11 mouse cellular contexts compared by ENCODE assay signal in the genomic region with DNA sequence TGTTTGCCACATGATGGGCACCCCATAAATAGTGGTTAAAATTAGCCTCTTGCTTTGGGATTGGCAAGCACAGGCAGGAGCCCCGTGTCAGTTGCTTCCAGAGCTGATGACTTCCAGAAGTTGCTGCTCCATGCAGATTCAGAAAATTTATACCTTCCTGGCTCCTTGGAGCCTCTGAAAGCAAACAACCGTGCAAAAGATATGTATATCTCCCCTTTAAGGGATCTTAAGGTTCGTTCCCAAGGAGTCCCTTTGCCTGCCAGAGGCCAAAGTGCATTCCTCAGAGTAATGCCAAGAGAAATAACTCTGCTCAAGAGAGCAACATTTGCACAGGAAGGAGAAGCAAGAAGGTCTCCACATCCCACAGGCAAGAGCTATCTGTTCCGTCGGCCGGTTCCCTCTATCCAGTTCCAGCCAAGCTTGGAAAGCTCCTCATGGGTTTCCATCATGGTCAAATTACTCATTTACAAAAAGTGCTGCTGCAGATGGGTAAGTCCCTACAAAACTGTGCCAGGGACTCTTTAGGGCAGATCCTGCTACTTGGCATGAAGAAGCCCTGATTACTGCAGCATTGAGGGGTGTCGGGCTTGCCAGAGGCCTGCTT.
DNase-seq lines count a peak whose midpoint lies in the region; ATAC-seq and TF ChIP-seq lines count a peak whose summit lies in the region.
"Had no signal": no experiment of that assay in that cellular context is flagged by ENCODE, and none has a peak within 500 bp of the region (broad histone marks: within the 10 kb centered on the region; RNA-seq: fewer than 3 reads in every experiment).

No protein-coding gene starts in this region.

- ATAC-seq in heart, embryonic 13.5 days (ENCODE audit: extremely low read depth, insufficient number of reproducible peaks, low FRiP score, low TSS enrichment) = no peak
- ATAC-seq in limb, embryonic 13.5 days (ENCODE audit: low FRiP score, low read depth) = peak; percentile 55; the same call in 1 of the 2 replicates
- no peak for ATAC-seq in midbrain, embryonic 14.5 days (ENCODE audit: low FRiP score, low TSS enrichment)
- ATAC-seq: CD4-positive, CD25-positive, alpha-beta regulatory T cell, adult 4 months had no signal

- H3K9me3 ChIP-seq in heart, embryonic 13.5 days = no peaks in the 10 kb centered on the region
- no peaks in the 10 kb centered on the region for H3K9me3 ChIP-seq in limb, embryonic 13.5 days
- no peaks in the 10 kb centered on the region for H3K9me3 ChIP-seq in midbrain, embryonic 14.5 days (ENCODE audit: control insufficient read depth, low read length)

- TF ChIP-seq CTCF in embryonic fibroblast, embryonic 13.5 days (IDR thresholded peaks at IDR 0.05; ENCODE audit: borderline replicate concordance, insufficient read depth, low read length) = no peak

- H3K4me2 ChIP-seq in heart, embryonic 13.5 days = no peak overlapping the region
- H3K4me2 ChIP-seq in limb, embryonic 13.5 days (replicated peaks) = no peak overlapping the region
- H3K4me2 ChIP-seq in midbrain, embryonic 14.5 days (ENCODE audit: low read length) = no peak overlapping the region

- 48% methylated on average over 7 of the region's 7 CpGs for WGBS in heart, embryonic 13.5 days
- 50% methylated on average over 7 of the region's 7 CpGs for WGBS in limb, embryonic 13.5 days
- 88% methylated on average over 7 of the region's 7 CpGs for WGBS in midbrain, embryonic 14.5 days

- peaks cover 16% of the 10 kb centered on the region for H3K4me1 ChIP-seq in heart, embryonic 13.5 days
- H3K4me1 ChIP-seq in embryonic fibroblast, embryonic 13.5 days (ENCODE audit: control insufficient read depth, insufficient read depth, low read length) = no peaks in the 10 kb centered on the region
- peaks cover 18% of the 10 kb centered on the region for H3K4me1 ChIP-seq in limb, embryonic 13.5 days
- H3K4me1 ChIP-seq in midbrain, embryonic 14.5 days (ENCODE audit: control insufficient read depth, insufficient read depth, low read length) = no peaks in the 10 kb centered on the region

- intact Hi-C loops in heart, postnatal 14 days (cut with DNase I) = no loop called here

- no peaks in the 10 kb centered on the region for H3K27me3 ChIP-seq in heart, embryonic 13.5 days (replicated peaks)
- H3K27me3 ChIP-seq in limb, embryonic 13.5 days = no peaks in the 10 kb centered on the region
- no peaks in the 10 kb centered on the region for H3K27me3 ChIP-seq in midbrain, embryonic 14.5 days (ENCODE audit: control insufficient read depth, insufficient read depth, low read length)

- no peak for DNase-seq in heart, postnatal 4 days
- DNase-seq in heart, postnatal 14 days = peak; percentile 1 to 2
- no peak for DNase-seq in retina, postnatal 1 day
- no peak for DNase-seq in midbrain, embryonic 14.5 days
- DNase-seq in thymus, postnatal 4 days = no peak
- DNase-seq: right cerebral cortex, postnatal 14 days had no signal

- no peak overlapping the region for H3K4me3 ChIP-seq in heart, embryonic 13.5 days
- H3K4me3 ChIP-seq in embryonic fibroblast, embryonic 13.5 days (ENCODE audit: insufficient read depth, low read length) = no peak overlapping the region
- H3K4me3 ChIP-seq in limb, embryonic 13.5 days = no peak overlapping the region
- no peak overlapping the region for H3K4me3 ChIP-seq in midbrain, embryonic 14.5 days (replicated peaks; ENCODE audit: low read depth, low read length)

- H3K27ac ChIP-seq in heart, embryonic 13.5 days (replicated peaks) = peak overlapping the region; percentile 34
- H3K27ac ChIP-seq in embryonic fibroblast, embryonic 13.5 days (ENCODE audit: insufficient read depth, low read length) = peak overlapping the region; percentile 16; the same call in 1 of the 2 replicates
- peak overlapping the region; percentile 55; the same call in 1 of the 2 replicates for H3K27ac ChIP-seq in limb, embryonic 13.5 days
- H3K27ac ChIP-seq in midbrain, embryonic 14.5 days (replicated peaks; ENCODE audit: low read depth, low read length) = no peak overlapping the region
- H3K27ac ChIP-seq: liver, embryonic 14.5 days had no signal

- H3K9ac ChIP-seq in heart, embryonic 13.5 days = no peak overlapping the region
- no peak overlapping the region for H3K9ac ChIP-seq in limb, embryonic 13.5 days
- H3K9ac ChIP-seq in midbrain, embryonic 14.5 days (replicated peaks; ENCODE audit: low read length) = no peak overlapping the region
- H3K9ac ChIP-seq: liver, embryonic 14.5 days had no signal

- TF ChIP-seq POLR2A in embryonic fibroblast, embryonic 13.5 days (IDR thresholded peaks at IDR 0.05; ENCODE audit: low read depth, low read length) = no peak

- no peaks in the 10 kb centered on the region for H3K36me3 ChIP-seq in heart, embryonic 13.5 days
- no peaks in the 10 kb centered on the region for H3K36me3 ChIP-seq in limb, embryonic 13.5 days
- H3K36me3 ChIP-seq in midbrain, embryonic 14.5 days (ENCODE audit: control insufficient read depth, insufficient read depth, low read length) = no peaks in the 10 kb centered on the region

Comparison
In these comparisons a context has a peak if more than half of its experiments do, and no peak if none do; other contexts are left out.
1. DNase-seq: peak in heart, postnatal 14 days (2 of 2); none in heart, postnatal 4 days (single experiment), retina, postnatal 1 day (single experiment), midbrain, embryonic 14.5 days (single experiment) and thymus, postnatal 4 days (single experiment).